Mouse (Mus musculus): ENCODE data around the gene Lrmda.

Lrmda gene

GRCm38 (mm10) chr14:22600166-22600565, 580.7 kb downstream of the Lrmda start:
- DNase-seq: no peak

GRCm38 (mm10) chr14:22602308-22602707, 582.8 kb downstream of the Lrmda start:
- no peak for DNase-seq

- no peak for DNase-seq
These were observed 589.1 kb downstream of the Lrmda start for GRCm38 (mm10) chr14:22608599-22608998.

- no peak for DNase-seq
These were observed 590.0 kb downstream of the Lrmda start for GRCm38 (mm10) chr14:22609261-22610245.

- DNase-seq: no peak
These were observed 591.5 kb downstream of the Lrmda start for GRCm38 (mm10) chr14:22611011-22611410.

GRCm38 (mm10) chr14:22620191-22620590, 600.7 kb downstream of the Lrmda start:
- DNase-seq: no peak

GRCm38 (mm10) chr14:22621941-22622340, 602.4 kb downstream of the Lrmda start:
- DNase-seq: no peak

GRCm38 (mm10) chr14:22627105-22627829, 607.8 kb downstream of the Lrmda start:
- DNase-seq: peak; percentile 78

GRCm38 (mm10) chr14:22630361-22630867, 610.9 kb downstream of the Lrmda start:
- DNase-seq: peak; percentile 75

GRCm38 (mm10) chr14:22633612-22634011, 614.1 kb downstream of the Lrmda start:
- DNase-seq: peak; percentile 84

GRCm38 (mm10) chr14:22643494-22643893, 624.0 kb downstream of the Lrmda start:
- DNase-seq: no peak

- DNase-seq: peak; percentile 57
These were observed 628.5 kb downstream of the Lrmda start for GRCm38 (mm10) chr14:22647879-22648611.

GRCm38 (mm10) chr14:22649411-22649911, 629.9 kb downstream of the Lrmda start:
- DNase-seq: no peak

GRCm38 (mm10) chr14:22649985-22650984, 630.8 kb downstream of the Lrmda start:
- peak; percentile 38 for DNase-seq

- peak; percentile 39 for DNase-seq
These were observed 631.8 kb downstream of the Lrmda start for GRCm38 (mm10) chr14:22651131-22651952.

- DNase-seq: peak; percentile 27
These were observed 643.0 kb downstream of the Lrmda start for GRCm38 (mm10) chr14:22662496-22662895.

GRCm38 (mm10) chr14:22666437-22666836, 646.9 kb downstream of the Lrmda start:
- no peak for DNase-seq

GRCm38 (mm10) chr14:22668302-22668701, 648.8 kb downstream of the Lrmda start:
- DNase-seq: no peak

- DNase-seq: no peak
These were observed 649.2 kb downstream of the Lrmda start for GRCm38 (mm10) chr14:22668711-22669110.

- DNase-seq: no peak
These were observed 654.1 kb downstream of the Lrmda start for GRCm38 (mm10) chr14:22673581-22673980.
